Mouse (Mus musculus) forebrain, embryonic 10.5 days (tissue): Measurements from ENCODE around the gene Pcdh7. TPM values are rescaled to one million over a fixed set of nuclear protein-coding genes. Genes with fewer than 3 reads are reported as not detected.

Experiments used
- DNase-seq: peaks from one replicate; pipeline ENCODE4 v3.0.0-alpha.2; 2017; ENCODE audit warnings: low spot score; ENCODE audit errors: extremely low spot score
- H3K27ac ChIP-seq: fragments of 300-500 bp; sonication (generic); 2 replicates; pipeline ENCODE4 v1.5.1; 2016; ENCODE audit warnings: mild to moderate bottlenecking
- H3K27me3 ChIP-seq: fragments of 300-500 bp; sonication (generic); 2 replicates; pipeline ENCODE4 v1.6.1; 2016; ENCODE audit warnings: mild to moderate bottlenecking; ENCODE audit not compliant: poor library complexity, severe bottlenecking
- H3K36me3 ChIP-seq: fragments of 300-500 bp; sonication (generic); replicated peaks from 2 replicates; pipeline ENCODE4 v1.6.1; 2016; ENCODE audit warnings: mild to moderate bottlenecking, moderate library complexity
- H3K4me1 ChIP-seq: fragments of 300-500 bp; sonication (generic); 2 replicates; pipeline ENCODE4 v1.6.1; 2016
- H3K4me3 ChIP-seq: fragments of 300-500 bp; sonication (generic); 2 replicates; pipeline ENCODE4 v1.5.1; 2016; ENCODE audit warnings: mild to moderate bottlenecking, moderate library complexity
- H3K9me3 ChIP-seq: fragments of 300-500 bp; sonication (generic); 2 replicates; pipeline ENCODE4 v1.6.1; 2016; ENCODE audit warnings: mild to moderate bottlenecking, moderate library complexity
- WGBS: fragments of 180-500 bp; shearing (Covaris S2); methylation state at CpG from one replicate; pipeline ENCODE4 v1.1.7; 2016; 5-methylcytosine and 5-hydroxymethylcytosine counted together
- polyA plus RNA-seq: library from polyadenylated mRNA; unstranded; fragments of >200 nt; fragmentation: Nextera tagmentation; extraction: Ambion mirVana; gene quantifications from 2 replicates; pipeline ENCODE4 v1.2.1, GENCODE M21; 2016

The Pcdh7 gene
- polyA plus RNA-seq, 1 experiment from 2014 or later = 4.2 TPM

DNA sequence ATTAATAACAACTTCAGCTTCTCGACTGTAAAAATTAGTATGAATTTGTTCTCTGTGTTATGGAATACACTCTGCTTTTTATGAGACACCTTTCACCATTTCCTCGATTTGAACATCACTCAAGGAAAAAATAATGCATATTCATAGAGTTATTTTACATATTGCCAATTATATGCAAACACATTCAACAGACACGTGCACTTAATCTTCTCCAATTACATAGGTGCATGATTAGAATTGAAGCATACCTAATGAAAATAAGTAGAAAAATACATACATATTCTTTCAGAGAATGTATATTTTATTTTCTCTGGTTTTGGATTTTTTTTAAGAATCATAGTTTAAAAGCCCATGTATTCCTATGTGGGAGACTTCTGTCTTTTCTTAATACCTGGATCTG, 64.8 kb downstream of the Pcdh7 start:
- no peak for DNase-seq
- Histone ChIP-seq H3K4me1 (no peaks in the 10 kb centered on the region), H3K36me3 (no peaks in the 10 kb centered on the region), H3K27me3 (no peaks in the 10 kb centered on the region), H3K27ac (no peak overlapping the region), H3K4me3 (no peak overlapping the region), H3K9me3 (no peaks in the 10 kb centered on the region)
- WGBS = 88% methylated on average over 3 of the region's 3 CpGs

DNA sequence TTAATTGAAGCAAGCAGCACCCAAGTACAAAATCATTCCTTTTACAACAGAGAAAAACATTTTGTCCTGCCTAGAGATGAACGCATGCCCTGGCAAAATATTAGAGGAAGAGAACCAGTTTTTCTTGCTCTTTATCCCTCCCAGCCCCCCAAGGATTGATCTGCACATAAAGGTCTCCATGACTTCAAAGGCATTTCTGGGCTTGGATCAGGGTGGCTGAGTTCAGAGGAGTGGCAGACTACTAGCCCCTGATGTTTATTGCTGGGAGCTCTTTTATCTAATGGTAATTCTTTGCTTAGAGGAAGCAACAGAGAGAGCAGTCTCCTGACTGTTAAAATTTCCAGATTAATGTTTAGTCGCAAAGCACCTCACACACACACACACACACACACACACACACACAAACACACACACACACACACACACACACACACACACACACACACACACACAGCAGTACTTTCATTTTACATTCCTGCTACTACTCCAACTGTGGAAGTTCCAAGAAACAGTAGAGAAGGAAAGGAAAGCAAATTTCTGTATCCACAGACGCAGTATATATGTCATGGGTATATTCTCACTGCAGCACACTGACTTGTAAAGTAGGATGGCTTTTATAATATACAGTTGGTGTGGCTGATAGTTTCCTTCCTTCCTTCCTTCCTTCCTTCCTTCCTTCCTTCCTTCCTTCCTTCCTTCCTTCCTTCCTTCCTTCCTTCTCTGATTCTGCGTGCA, 71.2 kb downstream of the Pcdh7 start:
- Histone ChIP-seq H3K4me1 (peaks cover 8% of the 10 kb centered on the region), H3K27ac (no peak overlapping the region)
- WGBS = 59% methylated on average over 4 of the region's 4 CpGs

DNA sequence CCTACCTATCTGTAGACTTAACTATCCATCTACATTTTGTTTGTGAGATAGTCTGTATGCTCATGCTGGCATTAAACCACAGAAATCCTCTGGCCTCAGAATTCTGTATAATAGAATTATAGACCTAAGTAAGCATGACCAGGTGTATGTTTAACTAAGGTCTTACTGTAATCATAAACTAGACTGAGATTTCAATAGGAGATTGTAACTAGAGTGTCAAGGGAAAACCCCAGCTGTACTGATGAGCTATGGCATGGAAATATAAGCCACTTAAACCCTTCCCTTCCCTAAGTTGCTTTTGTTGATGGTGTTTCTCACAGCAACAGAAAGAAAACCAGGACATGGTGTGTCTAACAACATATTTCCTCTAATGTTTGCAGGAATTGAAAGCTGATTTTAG, 78.6 kb downstream of the Pcdh7 start:
- H3K9me3 ChIP-seq = no peaks in the 10 kb centered on the region
- no peak for DNase-seq
- no peaks in the 10 kb centered on the region for H3K27me3 ChIP-seq
- no peaks in the 10 kb centered on the region for H3K4me1 ChIP-seq
- no peak overlapping the region for H3K27ac ChIP-seq
- no peaks in the 10 kb centered on the region for H3K36me3 ChIP-seq
- H3K4me3 ChIP-seq = no peak overlapping the region

More for the DNA sequence above, 71.2 kb downstream of the Pcdh7 start:
- Histone ChIP-seq H3K4me3 (no peak overlapping the region), H3K27me3 (no peaks in the 10 kb centered on the region), H3K9me3 (no peaks in the 10 kb centered on the region), H3K36me3 (no peaks in the 10 kb centered on the region)
- no peak for DNase-seq

DNA sequence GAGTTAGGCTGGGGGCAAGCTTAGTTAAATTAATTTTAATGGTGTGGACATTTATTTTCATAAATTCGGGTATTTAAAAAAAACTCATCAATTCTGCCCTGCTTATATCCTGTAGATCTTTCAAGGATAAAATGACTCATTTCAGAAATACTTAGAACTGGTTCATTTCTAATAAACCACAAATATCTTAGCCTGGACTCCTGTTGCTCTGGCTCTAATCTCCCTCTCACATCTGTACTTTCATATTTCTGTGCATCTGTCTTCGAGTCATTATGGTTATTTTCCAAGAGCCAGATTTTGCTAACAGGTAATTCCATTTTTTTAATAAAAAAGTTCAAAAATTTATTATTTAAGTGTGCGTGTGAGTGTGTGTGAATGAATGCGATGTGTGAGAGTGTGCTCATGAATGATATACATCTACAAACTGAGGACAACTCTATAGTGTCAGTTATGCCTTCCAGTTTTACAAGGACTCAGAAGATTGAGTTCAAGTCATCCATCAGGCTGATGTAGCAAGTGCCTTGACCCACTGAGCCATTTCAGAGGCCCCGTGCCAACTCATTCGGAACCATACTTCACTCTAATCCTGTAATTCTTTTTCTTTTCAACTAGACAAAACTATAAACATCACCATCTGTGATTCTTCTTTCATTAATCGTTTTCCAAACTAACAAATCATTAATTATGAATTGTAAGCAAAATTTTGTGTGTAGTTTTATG, 80.3 kb downstream of the Pcdh7 start:
- no peaks in the 10 kb centered on the region for H3K4me1 ChIP-seq
- H3K4me3 ChIP-seq = no peak overlapping the region
- no peaks in the 10 kb centered on the region for H3K36me3 ChIP-seq
- no peak for DNase-seq
- H3K27ac ChIP-seq = no peak overlapping the region
- no peaks in the 10 kb centered on the region for H3K27me3 ChIP-seq
- 87% methylated on average over 7 of the region's 7 CpGs for WGBS
- H3K9me3 ChIP-seq = no peaks in the 10 kb centered on the region

DNA sequence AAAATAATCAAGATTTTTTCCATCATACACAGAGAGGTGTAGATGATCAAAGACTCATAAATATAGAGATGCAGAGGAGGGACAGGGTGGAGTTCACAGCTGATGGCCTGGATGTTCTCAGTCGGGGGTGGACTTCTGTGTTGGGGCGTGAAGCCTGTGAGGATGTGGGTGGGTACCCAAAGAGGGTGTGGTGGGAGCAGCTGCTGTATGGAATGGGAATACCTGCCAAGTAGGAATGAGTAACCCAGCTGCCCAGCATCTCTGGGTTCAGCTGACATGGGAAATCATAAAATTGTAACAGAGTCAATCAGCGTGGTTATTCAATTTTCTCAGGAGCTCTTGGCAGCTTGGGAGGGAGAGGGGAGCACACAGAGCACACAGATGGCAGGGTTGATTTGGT, 85.3 kb downstream of the Pcdh7 start:
- WGBS = 85% methylated on average over 3 of the region's 3 CpGs
- no peaks in the 10 kb centered on the region for H3K27me3 ChIP-seq
- no peak for DNase-seq
- no peak overlapping the region for H3K4me3 ChIP-seq
- no peaks in the 10 kb centered on the region for H3K9me3 ChIP-seq
- H3K36me3 ChIP-seq = no peaks in the 10 kb centered on the region
- no peaks in the 10 kb centered on the region for H3K4me1 ChIP-seq
- no peak overlapping the region for H3K27ac ChIP-seq

DNA sequence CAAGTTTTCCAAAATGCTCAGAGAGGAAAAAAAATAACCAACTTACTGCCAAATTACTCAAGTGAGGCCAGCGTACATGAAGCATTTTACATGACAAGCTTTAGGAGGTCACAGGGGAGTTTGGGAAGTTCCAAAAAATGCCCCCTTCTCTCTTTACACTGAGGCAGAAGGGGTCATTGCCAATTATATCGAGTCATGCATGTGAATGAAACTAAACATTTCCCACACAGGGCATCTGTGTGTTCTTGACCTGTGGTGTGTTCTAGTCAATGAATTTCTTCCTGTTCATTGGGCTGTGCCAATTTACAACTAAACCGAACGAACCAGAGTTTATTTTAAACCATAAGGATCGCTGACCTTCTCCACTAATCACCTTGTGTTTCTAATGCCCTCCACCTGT, 86.1 kb downstream of the Pcdh7 start:
- Histone ChIP-seq H3K9me3 (no peaks in the 10 kb centered on the region), H3K36me3 (no peaks in the 10 kb centered on the region), H3K4me1 (no peaks in the 10 kb centered on the region), H3K4me3 (no peak overlapping the region), H3K27ac (no peak overlapping the region), H3K27me3 (no peaks in the 10 kb centered on the region)
- no peak for DNase-seq
- WGBS = 78% methylated on average over 5 of the region's 5 CpGs

DNA sequence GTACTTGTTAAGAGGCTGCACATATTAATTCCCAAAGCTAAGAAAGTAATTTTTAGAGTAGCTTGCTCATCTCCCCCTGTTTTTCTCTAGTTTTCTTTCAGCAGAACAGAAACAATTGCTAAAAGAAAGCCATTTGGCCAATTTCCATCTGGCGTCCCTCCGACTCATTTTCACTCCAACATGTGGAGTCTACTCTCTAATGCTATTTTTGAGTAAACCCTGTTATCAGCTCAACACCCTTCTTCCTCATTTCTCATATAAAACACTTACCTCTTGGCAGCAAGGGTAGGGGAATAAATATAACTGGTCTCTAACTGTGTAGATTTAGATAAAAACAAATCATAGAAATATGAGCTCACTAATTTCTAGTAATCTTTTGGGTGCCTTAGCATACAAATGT, 89.6 kb downstream of the Pcdh7 start:
- no peak overlapping the region for H3K27ac ChIP-seq
- no peaks in the 10 kb centered on the region for H3K4me1 ChIP-seq
- 86% methylated on average over 2 of the region's 2 CpGs for WGBS
- DNase-seq = no peak
- no peaks in the 10 kb centered on the region for H3K36me3 ChIP-seq
- no peak overlapping the region for H3K4me3 ChIP-seq
- no peaks in the 10 kb centered on the region for H3K27me3 ChIP-seq
- H3K9me3 ChIP-seq = no peaks in the 10 kb centered on the region

DNA sequence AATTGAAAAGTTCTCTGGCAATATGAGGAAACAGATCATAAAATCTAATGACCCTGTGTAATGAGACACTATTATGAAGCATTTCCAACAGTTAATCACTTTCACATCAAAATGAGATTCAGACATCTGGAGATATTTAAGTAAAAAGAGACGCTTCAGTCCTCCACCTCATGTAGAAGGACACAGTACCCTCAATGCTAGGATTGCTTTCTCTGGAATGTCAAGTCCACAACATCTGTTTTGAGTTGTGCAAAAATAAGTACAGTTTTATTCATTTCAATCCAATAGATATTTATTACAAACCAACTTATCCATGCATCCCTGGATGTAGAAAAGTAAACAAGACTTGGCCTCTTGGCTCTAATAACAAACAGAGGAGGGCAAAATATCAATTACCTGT, 92.9 kb downstream of the Pcdh7 start:
- Histone ChIP-seq H3K9me3 (no peaks in the 10 kb centered on the region), H3K4me1 (no peaks in the 10 kb centered on the region), H3K4me3 (no peak overlapping the region), H3K36me3 (no peaks in the 10 kb centered on the region), H3K27ac (no peak overlapping the region), H3K27me3 (no peaks in the 10 kb centered on the region)
- no peak for DNase-seq
- WGBS = 60% methylated on average over 1 of the region's 1 CpGs

DNA sequence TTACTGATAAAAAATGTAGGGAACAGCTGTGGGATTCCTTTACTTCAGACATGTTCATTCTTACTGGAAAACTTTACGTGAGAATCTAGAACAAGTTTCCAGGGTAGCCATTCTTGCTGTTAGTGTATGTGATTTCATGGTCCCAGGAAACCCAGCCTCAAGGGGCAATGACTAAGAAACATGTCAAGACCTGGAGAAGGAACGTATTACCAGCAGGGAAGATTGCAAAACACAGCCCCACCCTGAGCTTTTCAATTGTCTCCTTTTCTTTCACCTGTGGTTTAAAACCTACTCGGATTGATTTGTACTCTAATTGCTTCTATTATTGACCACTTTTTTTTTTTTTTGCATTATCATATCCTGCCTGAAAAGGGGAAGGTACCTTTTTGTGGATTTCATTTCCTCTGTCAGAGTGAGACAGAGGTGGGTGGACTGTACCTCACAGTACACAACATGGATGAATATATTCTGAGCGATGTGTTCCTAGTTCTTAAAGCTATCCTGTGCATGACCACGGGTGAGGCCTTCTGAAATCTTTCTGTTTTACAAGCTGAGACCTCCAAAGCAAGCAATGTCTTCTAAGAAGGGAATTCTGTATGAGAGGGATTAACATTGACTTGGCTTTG, 98.3 kb downstream of the Pcdh7 start:
- 84% methylated on average over 5 of the region's 5 CpGs for WGBS
- Histone ChIP-seq H3K27me3 (no peaks in the 10 kb centered on the region), H3K4me1 (no peaks in the 10 kb centered on the region), H3K4me3 (no peak overlapping the region), H3K9me3 (no peaks in the 10 kb centered on the region), H3K36me3 (no peaks in the 10 kb centered on the region), H3K27ac (no peak overlapping the region)
- no peak for DNase-seq

DNA sequence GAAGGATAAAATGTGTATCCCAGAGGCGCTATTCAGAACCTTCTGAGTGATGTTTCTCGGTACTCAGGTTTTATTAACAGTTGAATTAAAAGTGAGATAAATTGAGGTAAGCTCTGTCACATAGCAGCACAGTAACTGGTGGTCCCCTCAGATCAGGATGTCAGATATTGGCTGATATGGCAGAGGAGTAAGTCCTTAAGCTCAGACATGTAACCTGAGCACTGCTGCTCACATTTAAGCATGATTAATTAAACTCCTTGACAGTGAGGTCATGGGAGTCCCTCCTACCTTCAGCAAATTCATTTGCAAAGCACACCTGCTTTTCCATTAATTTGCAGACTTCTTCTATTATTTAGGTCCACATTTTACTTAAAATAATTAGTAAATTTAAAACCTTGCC, 102.0 kb downstream of the Pcdh7 start:
- H3K36me3 ChIP-seq = no peaks in the 10 kb centered on the region
- H3K27me3 ChIP-seq = no peaks in the 10 kb centered on the region
- H3K27ac ChIP-seq = no peak overlapping the region
- 91% methylated on average over 2 of the region's 2 CpGs for WGBS
- H3K4me1 ChIP-seq = no peaks in the 10 kb centered on the region
- no peak overlapping the region for H3K4me3 ChIP-seq
- DNase-seq = no peak
- H3K9me3 ChIP-seq = no peaks in the 10 kb centered on the region

DNA sequence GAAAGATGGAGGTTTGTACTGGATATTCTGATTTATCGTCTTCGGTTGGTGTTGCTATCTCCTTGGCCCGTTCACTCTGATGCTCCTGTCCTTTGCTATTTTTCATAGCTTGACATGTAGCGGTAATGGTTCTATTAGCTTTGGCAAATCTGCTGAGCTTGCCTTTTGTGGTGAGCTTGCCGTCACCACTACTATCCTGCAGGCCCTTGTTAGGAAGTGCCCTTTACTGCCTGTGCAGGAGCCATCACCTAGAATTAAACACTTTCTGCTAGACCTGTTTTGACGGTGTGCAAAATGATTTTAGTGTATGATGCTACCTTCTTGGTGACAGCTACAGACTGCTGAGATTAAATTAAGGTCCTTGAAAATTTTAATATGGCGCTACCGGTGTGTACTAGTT, 103.3 kb downstream of the Pcdh7 start:
- Histone ChIP-seq H3K36me3 (no peaks in the 10 kb centered on the region), H3K4me3 (no peak overlapping the region), H3K9me3 (no peaks in the 10 kb centered on the region), H3K27me3 (no peaks in the 10 kb centered on the region), H3K4me1 (no peaks in the 10 kb centered on the region), H3K27ac (no peak overlapping the region)
- WGBS = 94% methylated on average over 8 of the region's 8 CpGs
- no peak for DNase-seq

DNA sequence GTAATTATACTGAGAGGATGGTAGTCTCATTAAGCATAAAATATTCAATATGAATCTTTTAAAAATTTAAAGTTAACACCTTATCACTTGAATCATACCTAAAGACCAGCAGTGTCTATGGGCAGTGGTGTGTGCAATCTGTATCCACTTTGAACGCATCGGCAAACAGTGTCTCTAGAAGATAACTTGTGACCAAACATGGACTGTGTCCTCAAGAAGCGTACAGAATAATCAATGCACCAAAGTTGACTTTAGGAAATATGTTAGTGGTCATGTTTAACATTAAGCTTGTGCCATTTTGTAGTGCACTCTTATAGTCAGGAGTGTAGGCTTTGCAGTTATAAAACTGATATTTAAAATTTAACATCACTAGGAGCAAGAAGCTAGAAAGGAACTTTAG, 110.7 kb downstream of the Pcdh7 start:
- Histone ChIP-seq H3K27ac (no peak overlapping the region), H3K4me1 (no peaks in the 10 kb centered on the region), H3K4me3 (no peak overlapping the region), H3K36me3 (no peaks in the 10 kb centered on the region), H3K9me3 (no peaks in the 10 kb centered on the region), H3K27me3 (no peaks in the 10 kb centered on the region)
- DNase-seq = no peak
- WGBS = 95% methylated on average over 3 of the region's 3 CpGs

DNA sequence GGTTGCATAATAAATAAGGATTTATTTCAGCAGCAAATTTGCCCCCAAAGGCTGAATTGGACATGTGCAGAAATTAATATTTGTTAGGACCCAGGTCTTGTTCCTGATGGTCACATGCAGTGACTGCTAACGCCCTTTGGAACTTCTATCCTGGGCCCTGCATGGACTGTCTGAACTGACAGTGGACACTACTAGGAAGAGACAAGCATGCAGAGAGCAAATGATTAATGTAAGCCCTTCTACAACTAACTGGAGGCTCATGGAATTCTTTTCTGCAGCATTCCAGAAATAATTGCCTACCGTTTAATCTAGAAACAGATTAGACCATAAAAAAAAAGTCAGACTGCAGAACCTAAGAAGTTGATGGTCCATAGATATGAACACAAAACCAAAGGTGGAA, 119.4 kb downstream of the Pcdh7 start:
- Histone ChIP-seq H3K27ac (no peak overlapping the region), H3K4me1 (no peaks in the 10 kb centered on the region), H3K27me3 (no peaks in the 10 kb centered on the region), H3K4me3 (no peak overlapping the region), H3K9me3 (no peaks in the 10 kb centered on the region), H3K36me3 (no peaks in the 10 kb centered on the region)
- 79% methylated on average over 2 of the region's 2 CpGs for WGBS
- DNase-seq = no peak
